Mouse (Mus musculus): Measurements from ENCODE around the gene Slc12a6.
A peak's percentile ranks its signal among the peaks of the same experiment; 100 is the strongest.
"Not testable (repeated sequence)": the region's sequence is repeated elsewhere in the genome, so short reads cannot be mapped to it uniquely, and the experiment has no call there.

Slc12a6 gene

DNA sequence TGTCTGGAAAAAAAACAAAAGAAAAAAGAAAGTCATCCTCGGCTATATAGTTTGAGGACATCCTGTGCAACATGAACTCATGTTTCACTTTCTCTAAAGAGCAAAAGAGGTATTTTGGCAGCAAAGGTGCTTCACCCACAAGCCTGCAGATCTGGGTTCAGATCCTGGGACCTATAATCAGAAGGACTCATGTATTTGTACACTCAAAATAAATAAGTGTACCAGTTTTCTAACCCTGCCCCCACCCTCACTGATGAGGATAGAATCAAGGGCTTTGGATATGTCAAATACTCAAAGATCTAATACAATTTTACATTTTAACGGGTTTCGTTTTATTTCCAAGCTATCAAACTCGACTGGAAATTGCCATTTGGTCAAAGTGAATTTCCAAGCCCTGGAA lies 1.3 kb upstream of the Slc12a6 start:
- DNase-seq, result no peak

DNA sequence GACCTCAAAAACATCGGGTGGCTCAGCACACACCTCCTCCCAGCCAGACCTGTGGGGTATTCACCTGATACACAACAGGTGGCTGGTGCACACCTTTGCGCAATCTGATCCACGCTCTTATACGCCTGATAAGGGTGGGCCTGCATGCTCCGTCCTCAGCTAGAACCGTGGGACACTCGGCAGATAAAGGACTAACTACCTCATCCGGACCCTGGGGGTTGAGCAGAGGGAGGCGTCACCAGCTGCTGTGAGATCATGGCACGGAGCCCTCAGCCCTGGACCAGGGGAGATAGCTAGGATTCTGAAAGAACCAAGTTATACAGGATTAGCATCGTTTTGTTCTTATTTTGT lies 592 bp downstream of the Slc12a6 start, which contains the start of gene Gm21985:
TSS of gene Gm21985 (plus strand) at position 73 of the 351 bp plus-strand sequence.
- peak; percentile 57 for DNase-seq

DNA sequence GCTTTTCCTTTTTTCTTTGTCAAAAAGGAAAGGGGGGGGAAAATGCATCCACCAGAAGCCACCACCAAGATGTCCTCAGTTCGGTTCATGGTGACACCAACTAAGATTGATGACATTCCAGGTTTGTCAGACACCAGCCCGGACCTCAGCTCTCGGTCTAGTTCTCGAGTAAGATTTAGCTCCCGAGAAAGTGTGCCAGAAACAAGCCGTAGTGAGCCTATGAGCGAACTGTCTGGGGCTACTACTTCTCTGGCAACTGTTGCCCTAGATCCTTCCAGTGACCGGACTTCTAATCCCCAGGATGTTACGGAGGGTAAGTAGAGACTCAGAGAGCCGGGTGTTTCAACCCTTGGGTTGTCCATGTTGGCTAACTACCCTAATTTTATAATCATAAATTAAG lies 1.2 kb downstream of the Slc12a6 start:
- DNase-seq, result peak; percentile 20

DNA sequence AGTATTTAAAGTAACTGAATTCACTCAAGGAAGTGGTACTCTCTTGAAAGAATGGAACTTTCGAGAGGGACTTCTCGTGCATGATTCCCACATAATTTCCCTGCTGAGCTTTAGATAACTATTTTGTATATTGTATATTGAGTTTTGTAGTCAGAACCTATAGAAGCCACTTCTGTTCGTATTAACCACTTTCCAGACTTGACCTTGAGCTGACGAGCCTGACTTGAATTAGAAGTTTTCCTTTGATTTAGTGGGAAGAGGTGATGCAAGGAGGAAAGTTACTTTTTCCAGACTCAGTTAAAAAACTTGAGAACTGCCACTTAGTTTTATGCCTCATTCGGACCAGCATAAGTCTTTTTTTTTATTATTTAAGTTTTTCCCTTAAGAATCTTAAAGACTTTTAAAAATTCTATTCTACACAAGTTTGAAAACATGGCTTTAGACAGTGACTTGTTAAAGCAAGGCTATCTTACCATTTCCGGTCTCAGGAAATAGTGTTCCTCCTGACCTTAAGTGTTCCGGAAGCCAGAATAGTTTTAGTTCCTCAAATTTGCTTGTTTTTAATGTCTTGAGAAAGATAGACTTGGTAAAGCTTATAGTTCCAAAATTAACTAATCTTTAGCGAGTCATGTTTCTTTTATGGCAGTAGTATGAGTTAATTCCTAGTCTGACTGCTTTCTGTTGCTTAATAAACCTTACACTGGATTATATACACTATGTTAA lies 2.1 kb downstream of the Slc12a6 start:
- no peak for DNase-seq

DNA sequence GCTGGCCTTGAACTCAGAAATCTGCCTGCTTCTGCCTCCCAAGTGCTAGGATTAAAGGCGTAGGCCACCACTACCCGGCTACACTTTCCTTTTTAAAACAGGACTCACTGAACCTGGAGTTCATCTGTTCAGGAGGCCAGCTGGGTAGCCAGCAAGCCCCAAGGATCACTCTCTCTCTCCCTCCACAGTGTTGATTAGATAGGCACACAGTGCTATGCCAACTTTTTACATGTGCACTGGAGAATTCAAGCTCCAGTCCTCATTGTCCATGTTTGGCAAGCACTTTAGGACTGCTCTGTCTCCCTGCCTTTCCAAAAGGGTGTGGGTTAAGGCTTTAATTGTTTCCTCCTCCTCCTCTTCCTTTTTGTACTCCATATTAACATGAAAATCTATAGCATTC lies 4.4 kb downstream of the Slc12a6 start:
- no peak for DNase-seq

DNA sequence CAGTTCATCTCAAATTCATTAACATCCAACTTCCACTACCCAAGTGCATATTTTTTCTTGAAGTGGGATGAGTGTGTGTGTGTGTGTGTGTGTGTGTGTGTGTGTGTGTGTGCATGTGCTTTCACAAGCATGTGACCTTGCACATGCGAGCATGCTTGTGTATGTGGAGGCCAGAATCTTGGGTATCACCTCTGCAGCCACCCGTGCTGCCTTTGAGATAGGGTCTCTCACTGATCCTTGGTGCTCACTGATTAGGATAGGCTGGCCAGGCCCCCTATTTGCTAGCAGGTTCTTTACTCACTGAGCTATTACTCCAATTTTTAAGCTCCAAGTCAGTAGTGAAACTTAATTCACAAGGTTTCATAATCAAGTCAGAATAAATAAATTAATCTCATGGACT lies 7.3 kb downstream of the Slc12a6 start:
- DNase-seq, result no peak

DNA sequence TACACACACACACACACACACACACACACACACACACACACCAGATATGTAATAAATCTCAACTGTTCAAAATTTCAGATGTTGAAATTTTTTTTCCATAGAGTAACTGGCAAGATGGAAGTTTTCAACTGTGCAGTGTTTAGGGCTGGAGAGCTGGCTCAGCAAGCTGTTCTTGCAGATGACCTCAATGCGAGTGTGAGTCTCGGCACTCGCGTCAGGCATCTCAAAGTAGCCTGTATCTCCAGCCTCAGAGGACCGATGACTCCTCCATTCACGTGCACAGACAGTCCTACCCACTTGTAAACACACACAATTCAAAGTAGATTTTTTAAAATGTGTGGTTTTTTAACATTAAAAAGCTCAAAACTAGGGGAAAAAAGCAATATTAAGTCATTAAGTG lies 7.8 kb downstream of the Slc12a6 start:
- no peak for DNase-seq

DNA sequence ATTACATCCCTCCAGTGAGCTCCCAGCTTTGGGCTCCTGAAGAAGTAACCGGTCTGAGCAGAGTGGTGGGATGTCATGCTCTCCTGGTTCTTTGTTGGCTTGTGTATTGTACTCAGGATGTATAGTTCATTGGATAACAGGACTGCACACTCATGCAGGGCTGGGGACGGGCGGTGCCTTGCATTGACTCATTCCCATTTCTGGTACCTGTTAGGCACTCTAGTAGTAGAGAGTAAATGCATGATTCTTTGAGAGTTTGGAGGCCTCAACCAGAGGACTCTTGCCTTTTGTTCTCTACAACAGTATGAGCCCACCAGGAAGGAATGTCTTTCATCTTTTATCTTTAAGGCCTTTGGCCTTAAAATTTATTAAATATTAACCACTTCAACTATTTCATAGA lies 11.2 kb downstream of the Slc12a6 start:
- DNase-seq, result no peak

DNA sequence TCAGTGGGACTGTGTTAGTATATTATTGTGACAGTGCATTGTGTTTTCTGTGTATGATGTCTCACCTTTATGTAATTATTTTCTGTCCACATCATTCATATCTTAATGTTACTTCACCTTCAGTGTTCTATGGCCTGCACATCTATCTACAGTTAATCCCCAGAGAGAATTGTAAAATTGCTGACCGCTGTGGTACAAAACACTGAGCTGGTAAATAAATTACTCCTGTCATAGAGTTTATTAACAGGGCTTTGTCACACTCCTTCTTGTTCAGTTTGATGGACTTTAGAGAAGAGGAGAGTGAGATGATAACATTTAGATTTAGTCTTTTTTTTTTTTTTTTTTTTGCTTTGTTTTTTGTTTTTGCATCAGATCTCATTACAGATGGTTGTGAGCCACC lies 17.2 kb downstream of the Slc12a6 start:
- DNase-seq, result no peak

DNA sequence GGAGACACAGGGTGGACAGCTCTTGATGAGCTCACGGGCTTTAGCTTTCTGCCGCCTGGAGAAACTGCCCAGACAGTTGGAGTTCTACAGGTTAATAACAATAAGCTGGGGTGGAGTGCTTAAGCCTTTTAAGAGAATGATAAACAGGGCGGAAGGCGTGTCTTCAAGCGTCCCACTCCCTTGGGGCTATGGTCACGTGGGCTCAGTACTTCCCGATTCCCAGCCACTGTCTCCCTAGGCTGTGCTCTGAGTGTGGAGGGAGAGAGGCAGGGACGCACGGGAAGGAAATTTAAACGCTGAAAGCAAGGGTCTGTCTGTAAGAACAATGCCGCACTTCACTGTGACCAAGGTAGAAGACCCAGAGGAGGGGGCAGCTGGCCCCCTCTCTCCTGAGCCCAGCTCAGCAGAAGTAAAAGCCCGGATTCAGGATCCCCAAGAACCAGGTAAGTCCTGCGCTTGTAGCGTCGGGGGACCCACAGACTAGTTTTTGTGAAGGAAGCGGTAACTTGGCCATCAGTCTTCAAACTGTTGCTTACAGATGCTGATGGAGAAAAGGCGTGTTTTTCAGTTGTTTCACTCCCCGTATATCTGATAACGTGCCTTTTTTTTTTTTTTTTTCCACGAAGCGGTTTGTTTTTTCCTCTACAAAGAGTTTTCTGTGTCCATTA lies 18.9 kb downstream of the Slc12a6 start:
- DNase-seq, result peak; percentile 79

DNA sequence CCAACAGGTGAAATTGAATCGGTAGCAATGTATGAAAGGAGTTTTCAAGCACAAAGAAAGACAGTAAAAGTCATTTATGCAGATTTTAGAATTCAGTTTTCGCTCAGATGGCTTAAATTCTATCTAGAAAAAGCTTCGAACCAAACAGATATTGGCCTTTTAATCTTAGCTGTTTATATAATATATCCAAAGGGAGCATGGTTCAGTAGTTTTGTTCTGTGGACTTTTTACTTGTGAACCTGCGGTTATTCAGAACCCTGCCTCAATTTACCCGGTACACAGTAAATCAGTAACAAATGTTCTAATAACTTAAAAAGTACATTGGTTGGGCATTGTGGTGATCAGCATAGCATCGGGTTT lies 19.4 kb downstream of the Slc12a6 start:
- no peak for DNase-seq

DNA sequence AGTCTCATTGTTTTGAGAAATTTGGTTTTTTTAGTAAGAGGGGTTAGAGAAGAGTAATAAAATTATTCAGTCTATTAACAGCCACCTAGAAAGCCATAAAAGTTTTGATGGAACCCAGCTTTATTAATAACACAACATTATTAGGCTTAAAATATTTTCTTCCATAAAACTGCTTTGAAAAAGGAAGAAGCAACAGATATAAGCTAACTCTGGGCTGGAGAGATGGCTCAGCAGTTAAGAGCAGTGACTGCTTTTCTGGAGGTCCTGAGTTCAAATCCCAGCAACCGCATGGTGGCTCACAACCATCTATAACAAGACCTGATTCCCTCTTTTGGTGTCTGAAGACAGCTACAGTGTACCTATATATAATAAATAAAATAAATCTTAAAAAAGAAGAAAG lies 20.4 kb downstream of the Slc12a6 start:
- DNase-seq, result not testable (repeated sequence)

DNA sequence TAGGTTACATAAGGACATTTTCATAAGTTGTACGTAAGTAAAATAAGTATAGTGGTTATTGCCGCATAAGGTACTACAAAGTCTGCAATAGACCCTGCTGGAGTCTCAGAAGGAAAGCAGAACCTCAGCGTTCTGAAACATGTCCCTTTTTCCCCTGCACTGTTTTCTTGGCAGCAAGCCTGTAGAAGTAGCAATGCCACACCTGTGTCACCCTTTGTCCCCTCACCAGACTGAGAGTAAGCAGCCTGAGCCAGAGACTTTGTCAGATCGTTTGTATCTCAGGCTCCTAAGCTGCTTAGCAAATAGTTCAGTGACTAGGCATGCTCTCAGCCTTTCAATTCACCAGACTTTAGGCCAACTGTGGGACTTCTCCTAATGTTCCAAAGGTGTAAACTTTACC lies 21.4 kb downstream of the Slc12a6 start:
- peak; percentile 18 for DNase-seq

DNA sequence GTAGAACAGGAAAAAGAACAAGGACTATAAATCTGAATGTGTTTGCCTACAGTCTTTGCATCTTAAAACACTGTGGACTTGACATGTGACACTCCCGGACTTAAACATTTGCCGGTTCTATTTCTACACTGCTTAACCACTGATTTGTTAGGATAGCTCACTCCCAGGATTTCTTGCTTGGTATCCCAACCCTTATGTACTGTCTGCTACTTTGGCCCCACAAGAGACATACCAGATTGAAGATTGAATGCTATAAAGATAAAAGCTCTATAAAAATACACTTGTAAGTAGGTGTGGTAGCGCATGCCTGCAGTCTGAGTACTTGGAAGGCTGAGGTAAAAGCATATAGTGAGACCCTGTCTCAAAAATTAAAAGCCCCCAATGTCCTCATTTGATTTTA lies 23.9 kb downstream of the Slc12a6 start:
- DNase-seq, result no peak

DNA sequence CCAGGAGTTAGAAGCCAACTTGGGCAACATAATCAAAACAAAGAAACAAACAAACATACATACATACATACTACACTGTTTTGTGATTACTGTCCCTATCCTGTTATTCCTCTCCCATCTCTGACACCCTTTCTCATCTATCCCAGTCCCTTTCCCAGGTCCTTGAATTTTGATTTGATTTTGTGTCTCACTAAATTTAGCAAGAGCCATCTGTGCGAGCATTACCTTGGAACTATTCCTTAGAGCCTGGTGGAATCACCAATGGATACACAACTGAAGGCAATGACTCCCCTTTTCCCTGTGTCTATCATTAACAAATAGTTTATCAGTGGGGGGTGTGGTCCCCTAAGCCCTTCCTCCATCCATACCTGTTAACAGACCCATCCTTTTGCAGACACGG lies 27.2 kb downstream of the Slc12a6 start:
- no peak for DNase-seq

DNA sequence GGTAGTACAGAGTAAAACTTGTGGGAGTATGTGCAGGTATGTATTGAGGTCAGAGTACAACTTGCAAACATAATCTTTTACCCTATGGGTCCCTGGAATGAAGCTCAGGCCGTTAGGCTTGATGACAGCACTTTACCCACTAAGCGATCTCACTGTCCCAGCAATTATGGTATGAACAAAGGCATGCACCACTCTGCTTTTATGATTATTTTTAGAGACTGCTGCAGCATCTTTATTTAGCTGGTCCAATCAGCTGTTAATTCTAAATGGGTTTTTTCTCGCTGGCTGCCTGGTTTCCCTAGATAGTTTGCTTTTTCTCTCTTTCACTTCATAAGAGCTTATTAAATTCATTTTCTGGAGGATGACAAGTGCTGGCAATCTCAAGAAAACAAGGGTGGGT lies 30.6 kb downstream of the Slc12a6 start:
- DNase-seq, result no peak

DNA sequence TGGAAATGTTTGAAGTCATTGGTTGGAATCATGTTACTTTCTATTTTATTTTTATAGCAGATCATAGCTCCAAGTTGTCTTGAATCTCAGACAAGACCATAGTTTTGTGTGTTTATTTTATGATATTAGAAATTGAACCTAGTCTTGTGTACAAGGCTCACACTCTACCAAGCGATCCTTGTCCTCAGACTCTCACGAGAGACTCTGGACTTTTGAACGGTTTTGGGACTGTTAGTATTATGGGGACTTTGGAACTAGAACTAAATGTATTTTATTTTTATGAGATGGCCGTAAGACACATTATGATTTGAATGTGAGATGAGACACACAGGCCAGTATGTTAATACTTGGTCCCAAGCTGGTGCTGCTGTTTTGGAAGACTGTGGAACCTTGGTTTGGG lies 32.6 kb downstream of the Slc12a6 start:
- no peak for DNase-seq

DNA sequence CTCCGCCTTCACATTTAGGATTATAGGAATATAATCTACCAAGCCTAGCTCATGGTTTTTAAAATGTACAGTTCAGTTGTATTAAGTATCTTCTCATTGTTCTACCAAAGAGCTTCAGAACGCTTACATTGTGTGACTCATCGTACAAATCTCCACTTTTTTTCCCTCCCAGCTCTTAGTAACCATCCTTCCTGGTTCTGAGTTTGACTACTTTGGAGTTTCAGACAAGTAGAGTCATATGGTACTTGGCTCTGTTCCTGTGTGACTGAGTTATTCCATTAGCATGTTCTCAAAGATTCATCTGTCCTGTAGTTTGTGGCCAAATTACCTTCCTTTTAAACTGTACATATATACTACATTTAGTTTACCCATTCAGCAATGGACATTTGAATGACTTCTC lies 43.0 kb downstream of the Slc12a6 start:
- no peak for DNase-seq

DNA sequence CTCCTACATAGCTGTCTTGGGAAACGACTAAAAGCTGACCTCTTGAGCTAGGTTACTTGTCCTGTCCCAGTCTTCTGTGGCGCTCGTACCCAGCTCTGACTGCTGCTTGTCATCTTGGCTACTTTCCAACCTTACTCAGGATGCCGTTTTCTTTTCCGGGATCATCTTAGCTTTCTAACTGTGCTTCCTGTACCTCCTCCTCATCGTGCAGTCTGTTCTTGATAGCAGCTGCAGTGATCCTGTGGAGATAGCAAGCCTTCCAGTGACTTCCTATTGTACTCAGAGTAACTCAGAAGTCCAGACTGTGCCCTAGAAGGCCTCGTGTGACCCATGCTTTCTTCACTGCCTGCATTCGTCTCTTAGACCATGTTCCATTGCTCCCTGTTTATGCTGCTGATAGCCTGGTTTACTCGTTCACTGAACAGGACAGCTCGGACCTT lies 43.6 kb downstream of the Slc12a6 start:
- no peak for DNase-seq

DNA sequence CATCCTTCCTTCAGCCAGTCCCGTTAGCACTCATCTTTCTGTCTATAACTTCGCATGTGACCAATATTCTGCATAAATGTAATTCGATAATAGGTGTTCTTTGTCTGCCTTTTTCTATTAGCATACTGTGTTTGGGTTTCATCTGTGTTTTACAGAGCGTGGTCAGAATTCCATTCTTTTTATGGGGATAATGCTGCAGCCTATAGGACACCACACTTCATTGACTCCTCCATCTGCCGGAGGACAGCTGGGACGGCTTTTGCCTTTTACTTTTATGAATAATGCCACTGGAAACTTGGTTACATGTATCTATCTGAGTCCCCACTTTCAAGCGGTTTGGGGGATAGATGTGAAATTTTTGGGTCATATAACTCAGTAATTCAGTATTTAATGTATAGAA lies 50.0 kb downstream of the Slc12a6 start:
- DNase-seq, result no peak

DNA sequence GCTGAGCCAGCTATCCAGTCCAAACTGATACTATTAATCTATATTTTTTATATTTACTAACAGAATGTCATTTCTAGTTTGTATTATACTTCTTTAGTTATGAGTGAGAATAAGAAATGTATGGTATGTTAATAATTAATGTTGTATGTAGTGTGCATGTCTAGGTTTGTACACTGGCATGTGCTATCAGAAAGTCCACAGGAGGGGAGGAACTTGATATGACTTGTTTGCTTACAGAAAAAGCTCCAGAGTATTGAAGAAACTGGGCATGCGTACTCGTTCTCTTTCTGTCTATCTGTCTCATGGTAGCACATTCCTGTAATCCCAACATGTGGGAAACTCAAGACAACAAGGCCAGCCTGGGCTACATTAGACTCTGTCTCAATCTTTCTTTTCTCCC lies 52.6 kb downstream of the Slc12a6 start:
- no peak for DNase-seq

DNA sequence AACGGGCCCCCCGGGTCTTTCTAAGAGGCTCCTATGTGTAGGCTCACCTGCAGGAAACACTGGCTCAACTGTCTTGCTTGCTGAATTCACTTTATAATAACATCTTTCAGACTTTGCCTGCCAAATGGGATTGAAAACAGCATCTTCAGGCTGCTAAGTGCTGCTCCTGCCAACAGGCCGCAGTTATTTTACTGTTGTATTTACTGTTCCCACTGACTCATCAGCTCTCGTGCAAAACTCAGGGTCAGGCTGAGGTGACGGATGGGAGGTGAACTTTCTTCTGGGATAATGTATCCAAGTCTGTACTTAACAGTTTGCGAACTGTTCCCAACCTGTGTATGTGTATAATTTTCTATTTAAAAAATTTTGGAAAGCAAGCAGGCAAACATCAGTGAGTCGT lies 53.3 kb downstream of the Slc12a6 start:
- no peak for DNase-seq

DNA sequence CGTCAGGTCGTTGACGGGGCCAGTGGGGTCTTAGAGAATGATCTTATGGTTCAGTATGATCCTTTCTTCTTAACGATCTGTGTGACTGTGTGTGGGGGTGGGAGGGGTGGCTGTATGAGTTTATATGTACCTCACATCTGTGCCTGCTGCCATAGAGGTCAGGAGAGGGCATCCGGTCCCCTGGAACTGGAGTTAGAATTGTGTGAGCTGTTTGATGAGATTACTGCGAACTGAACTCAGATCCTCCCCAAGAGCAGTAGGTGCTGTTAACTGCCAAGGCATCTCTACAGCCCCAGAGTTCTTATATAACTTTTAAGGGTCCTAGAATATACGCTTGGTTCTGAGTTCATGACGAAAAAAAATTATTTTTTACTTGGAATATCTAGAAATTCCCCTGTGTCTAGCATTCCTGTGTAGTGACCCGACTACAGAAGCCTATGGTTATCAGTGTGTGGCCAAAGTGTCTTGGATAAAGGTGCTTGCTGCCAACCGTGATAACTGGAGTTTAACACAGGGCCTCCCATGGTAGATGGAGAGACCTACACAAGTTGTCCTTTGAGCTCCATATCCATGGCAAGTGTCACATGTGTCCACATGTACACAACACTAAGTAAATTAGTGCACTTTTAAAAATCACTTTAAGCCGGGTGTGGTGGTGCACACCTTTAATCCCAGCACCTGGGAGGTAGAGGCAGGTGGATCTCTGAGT lies 62.6 kb downstream of the Slc12a6 start:
- DNase-seq, result no peak

Measured in kidney, adult 18-20 months (tissue).